Mouse (Mus musculus) liver, postnatal 0 days (tissue): ENCODE measurements around the gene Ankle2. TPM values are rescaled to one million over a fixed set of nuclear protein-coding genes. Genes with fewer than 3 reads are reported as not detected.

Experiments used
- ATAC-seq: fragments of 200-750 bp; cut with Nextera tagmentation; 2 replicates; pipeline ENCODE4 v1.8.0; 2017; ENCODE audit warnings: mild to moderate bottlenecking, moderate library complexity
- DNase-seq: peaks from one replicate; pipeline ENCODE4 v3.0.0-alpha.2; 2016
- H3K27ac ChIP-seq: fragments of 300-500 bp; sonication (generic); 2 replicates; pipeline ENCODE4 v1.5.1; 2014; ENCODE audit warnings: antibody characterized with exemption, moderate library complexity, mild to moderate bottlenecking, low read depth
- H3K27me3 ChIP-seq: fragments of 300-500 bp; sonication (generic); 2 replicates; pipeline ENCODE4 v1.6.1; 2014; ENCODE audit warnings: low read length, control low read depth, mixed read lengths; ENCODE audit not compliant: insufficient read depth
- H3K36me3 ChIP-seq: fragments of 300-500 bp; sonication (generic); replicated peaks from 2 replicates; pipeline ENCODE4 v1.6.1; 2014; ENCODE audit warnings: mild to moderate bottlenecking, control low read depth, low read length, moderate library complexity, mixed read lengths; ENCODE audit not compliant: insufficient read depth
- H3K4me1 ChIP-seq: fragments of 300-500 bp; sonication (generic); 2 replicates; pipeline ENCODE4 v1.6.1; 2014; ENCODE audit warnings: antibody characterized with exemption, mild to moderate bottlenecking, control low read depth; ENCODE audit not compliant: insufficient read depth
- H3K4me2 ChIP-seq: fragments of 300-500 bp; sonication (generic); 2 replicates; pipeline ENCODE4 v1.6.1; 2014; ENCODE audit warnings: low read depth, mild to moderate bottlenecking, low read length, moderate library complexity, mixed read lengths
- H3K4me3 ChIP-seq: fragments of 300-500 bp; sonication (generic); 2 replicates; pipeline ENCODE4 v1.5.1; 2014; ENCODE audit warnings: low read depth, low read length
- H3K9ac ChIP-seq: fragments of 300-500 bp; sonication (generic); replicated peaks from 2 replicates; pipeline ENCODE4 v1.6.1; 2014; ENCODE audit warnings: mild to moderate bottlenecking, moderate library complexity
- H3K9me3 ChIP-seq: fragments of 300-500 bp; sonication (generic); 2 replicates; pipeline ENCODE4 v1.6.1; 2016; ENCODE audit warnings: mild to moderate bottlenecking, control low read depth, low read length, mixed read lengths
- CTCF ChIP-seq: sonication (generic); IDR thresholded peaks from 2 replicates; pipeline ENCODE4 v1.5.1; 2016; ENCODE audit warnings: antibody characterized with exemption, low read depth
- EP300 ChIP-seq: IDR thresholded peaks from 2 replicates; pipeline ENCODE4 v1.6.1; 2016; ENCODE audit warnings: antibody characterized with exemption, low read depth, mild to moderate bottlenecking
- WGBS: fragments of 180-500 bp; shearing (Covaris S2); extraction: QIAGEN DNeasy Blood & Tissue Kit; methylation state at CpG from one replicate; pipeline ENCODE4 v1.1.7; 2014; ENCODE audit not compliant: insufficient replicate concordance; 5-methylcytosine and 5-hydroxymethylcytosine counted together
- polyA plus RNA-seq: library from polyadenylated mRNA; unstranded; fragments of >200 nt; fragmentation: Nextera tagmentation; extraction: Ambion mirVana; gene quantifications from 2 replicates; pipeline ENCODE4 v1.2.1, GENCODE M21; 2015

The Ankle2 gene
- polyA plus RNA-seq, 1 experiment from 2014 or later: 8.6 TPM

GRCm38 (mm10) chr5:110285770-110286445 is 55.1 kb downstream of the Ankle2 start, which contains the start of the genes Pxmp2 and Pole:
Gene Pxmp2 (minus strand): TSS chr5:110286186.
Gene Pole (plus strand): TSS chr5:110286306.
- peak; percentile 96 for ATAC-seq
- Histone ChIP-seq H3K4me1 (peaks cover 15% of the 10 kb centered on the region), H3K27ac (peak within 1 kb of the TSS; percentile 93), H3K9ac (peak within 1 kb of the TSS; percentile 81), H3K9me3 (no peaks in the 10 kb centered on the region), H3K4me2 (peak within 1 kb of the TSS; percentile 99), H3K4me3 (peak within 1 kb of the TSS; percentile 75), H3K27me3 (no peaks in the 10 kb centered on the region), H3K36me3 (peaks cover 21% of the 10 kb centered on the region)
- TF ChIP-seq EP300 (0 out of 2 replicates have a peak, but pooled peaks have one; percentile 8), CTCF (no peak)
- DNase-seq: peak; percentile 97
- WGBS: 0% methylated on average over 48 of the region's 64 CpGs

- Histone ChIP-seq H3K36me3 (peaks cover 27% of the 10 kb centered on the region), H3K4me2 (peak overlapping the region; percentile 99), H3K4me1 (peaks cover 15% of the 10 kb centered on the region), H3K9me3 (no peaks in the 10 kb centered on the region), H3K27me3 (no peaks in the 10 kb centered on the region), H3K27ac (peak overlapping the region; percentile 77), H3K9ac (peak overlapping the region; percentile 81), H3K4me3 (peak overlapping the region; percentile 75)
- WGBS: 1% methylated on average over 30 of the region's 31 CpGs
- peak; percentile 69 for ATAC-seq
- TF ChIP-seq CTCF (no peak), EP300 (no peak)
- no peak for DNase-seq
Measured at GRCm38 (mm10) chr5:110286446-110287083, 55.8 kb downstream of the Ankle2 start.

GRCm38 (mm10) chr5:110287084-110287475 is 56.3 kb downstream of the Ankle2 start:
- H3K9me3 ChIP-seq: no peaks in the 10 kb centered on the region
- ATAC-seq: no peak
- no peak overlapping the region; the same call in none of the 2 replicates for H3K9ac ChIP-seq
- H3K27ac ChIP-seq: no peak overlapping the region
- peaks cover 15% of the 10 kb centered on the region for H3K4me1 ChIP-seq
- TF ChIP-seq CTCF (no peak), EP300 (no peak)
- peak overlapping the region; percentile 99 for H3K4me2 ChIP-seq
- DNase-seq: no peak
- no peaks in the 10 kb centered on the region for H3K27me3 ChIP-seq
- H3K4me3 ChIP-seq: peak overlapping the region; percentile 75
- peaks cover 31% of the 10 kb centered on the region for H3K36me3 ChIP-seq
- 62% methylated on average over 2 of the region's 2 CpGs for WGBS

- Histone ChIP-seq H3K9me3 (no peaks in the 10 kb centered on the region), H3K4me2 (no peak overlapping the region), H3K27me3 (no peaks in the 10 kb centered on the region), H3K36me3 (peaks cover 52% of the 10 kb centered on the region), H3K4me1 (no peaks in the 10 kb centered on the region), H3K9ac (no peak overlapping the region), H3K27ac (no peak overlapping the region), H3K4me3 (no peak overlapping the region)
- WGBS: 65% methylated on average over 1 of the region's 1 CpGs
- ATAC-seq (0 out of 2 replicates have a peak, but pooled peaks have one; percentile 31), DNase-seq (no peak)
- no peak for TF ChIP-seq EP300
- no peak for TF ChIP-seq CTCF
Measured at GRCm38 (mm10) chr5:110291649-110292048, 60.8 kb downstream of the Ankle2 start.

- no peak overlapping the region for H3K4me2 ChIP-seq
- no peak overlapping the region for H3K9ac ChIP-seq
- WGBS: 79% methylated on average over 1 of the region's 1 CpGs
- no peak for TF ChIP-seq CTCF
- no peak for TF ChIP-seq EP300
- no peak overlapping the region for H3K4me3 ChIP-seq
- H3K36me3 ChIP-seq: peaks cover 55% of the 10 kb centered on the region
- no peak for DNase-seq
- H3K4me1 ChIP-seq: no peaks in the 10 kb centered on the region
- ATAC-seq: no peak
- no peak overlapping the region for H3K27ac ChIP-seq
- H3K27me3 ChIP-seq: no peaks in the 10 kb centered on the region
- H3K9me3 ChIP-seq: no peaks in the 10 kb centered on the region
Measured at GRCm38 (mm10) chr5:110296637-110297036, 65.8 kb downstream of the Ankle2 start.

GRCm38 (mm10) chr5:110300591-110300990 is 69.8 kb downstream of the Ankle2 start:
- no peak for TF ChIP-seq EP300
- no peak for TF ChIP-seq CTCF
- no peak overlapping the region for H3K27ac ChIP-seq
- H3K27me3 ChIP-seq: no peaks in the 10 kb centered on the region
- H3K4me2 ChIP-seq: no peak overlapping the region
- DNase-seq (no peak), ATAC-seq (no peak)
- H3K4me1 ChIP-seq: no peaks in the 10 kb centered on the region
- 88% methylated on average over 2 of the region's 2 CpGs for WGBS
- H3K4me3 ChIP-seq: no peak overlapping the region
- H3K9me3 ChIP-seq: no peaks in the 10 kb centered on the region
- H3K36me3 ChIP-seq: peaks cover 67% of the 10 kb centered on the region
- H3K9ac ChIP-seq: no peak overlapping the region

Other genes with a start within 250 kb of the Ankle2 start
- 5.2 and 6.3 TPM in 2 replicates for gene Zfp932, start 234.5 kb upstream of the Ankle2 start, polyA plus RNA-seq
- gene Gm17655, start 158.5 kb upstream of the Ankle2 start, polyA plus RNA-seq: 0.62 and 1.2 TPM in 2 replicates
- 0.47 and 0.51 TPM in 2 replicates for gene Gm35315, start 136.6 kb upstream of the Ankle2 start, polyA plus RNA-seq
- gene Plcxd1, start 131.0 kb upstream of the Ankle2 start, polyA plus RNA-seq: 0.32 and 0.48 TPM in 2 replicates
- 7.1 and 7.4 TPM in 2 replicates for gene Gtpbp6, start 122.8 kb upstream of the Ankle2 start, polyA plus RNA-seq
- gene Zfp605, start 120.9 kb upstream of the Ankle2 start, polyA plus RNA-seq: 0.76 and 0.99 TPM in 2 replicates
- gene Chfr, start 95.2 kb upstream of the Ankle2 start, polyA plus RNA-seq: 9.6 and 11.6 TPM in 2 replicates
- 3.5 and 4.1 TPM in 2 replicates for gene Golga3, start 54.3 kb upstream of the Ankle2 start, polyA plus RNA-seq
- 18.8 and 21.0 TPM in 2 replicates for gene Pgam5, start 38.9 kb downstream of the Ankle2 start, polyA plus RNA-seq
- 129 and 148 TPM in 2 replicates for gene Pxmp2, start 55.2 kb downstream of the Ankle2 start, polyA plus RNA-seq
- gene Pole, start 55.3 kb downstream of the Ankle2 start, polyA plus RNA-seq: 5.2 and 6.0 TPM in 2 replicates
- gene P2rx2, start 112.2 kb downstream of the Ankle2 start, polyA plus RNA-seq: 0.07 and 0.09 TPM in 2 replicates
- gene Lrcol1, start 113.7 kb downstream of the Ankle2 start, polyA plus RNA-seq: not detected in 2 replicates
- 3.5 and 3.9 TPM in 2 replicates for gene Fbrsl1, start 217.5 kb downstream of the Ankle2 start, polyA plus RNA-seq